Mouse (Mus musculus): ENCODE results near the gene Gpr18. TPM values are rescaled to one million over a fixed set of nuclear protein-coding genes. Genes with fewer than 3 reads are reported as not detected.

The Gpr18 gene
- polyA plus RNA-seq, 1 experiment: 0.26 TPM

GRCm38 (mm10) chr14:121898509-121898908 is 17.1 kb downstream of the Gpr18 start:
- TF ChIP-seq CTCF (IDR thresholded peaks at IDR 0.05; ENCODE audit: control insufficient read depth, insufficient read depth, insufficient replicate concordance, low read depth, low read length): no peak
- TF ChIP-seq POLR2A (IDR thresholded peaks at IDR 0.05; ENCODE audit: control insufficient read depth, low read depth, low read length): no peak
- Histone ChIP-seq H3K27ac (ENCODE audit: control insufficient read depth, insufficient read depth, low read depth, low read length) (no peak overlapping the region), H3K4me1 (ENCODE audit: control insufficient read depth, insufficient read depth, low read length) (peaks cover 5% of the 10 kb centered on the region), H3K36me3 (ENCODE audit: control insufficient read depth, insufficient read depth, low read length) (no peaks in the 10 kb centered on the region), H3K4me3 (ENCODE audit: control insufficient read depth, low read depth, low read length) (no peak overlapping the region), H3K27me3 (ENCODE audit: control insufficient read depth, insufficient read depth, low read length) (no peaks in the 10 kb centered on the region)

- H3K27me3 ChIP-seq (ENCODE audit: control insufficient read depth, insufficient read depth, low read length): no peaks in the 10 kb centered on the region
Measured at GRCm38 (mm10) chr14:121897773-121898172, 17.8 kb downstream of the Gpr18 start.

GRCm38 (mm10) chr14:121896126-121897090 is 19.2 kb downstream of the Gpr18 start:
- Histone ChIP-seq H3K27ac (ENCODE audit: control insufficient read depth, insufficient read depth, low read depth, low read length) (no peak overlapping the region), H3K4me3 (ENCODE audit: control insufficient read depth, low read depth, low read length) (no peak overlapping the region), H3K4me1 (ENCODE audit: control insufficient read depth, insufficient read depth, low read length) (no peaks in the 10 kb centered on the region), H3K36me3 (ENCODE audit: control insufficient read depth, insufficient read depth, low read length) (no peaks in the 10 kb centered on the region), H3K27me3 (ENCODE audit: control insufficient read depth, insufficient read depth, low read length) (no peaks in the 10 kb centered on the region)
- TF ChIP-seq POLR2A (IDR thresholded peaks at IDR 0.05; ENCODE audit: control insufficient read depth, low read depth, low read length): no peak
- no peak for TF ChIP-seq CTCF (IDR thresholded peaks at IDR 0.05; ENCODE audit: control insufficient read depth, insufficient read depth, insufficient replicate concordance, low read depth, low read length)

More at GRCm38 (mm10) chr14:121897773-121898172, 17.8 kb downstream of the Gpr18 start:
- no peaks in the 10 kb centered on the region for H3K4me1 ChIP-seq (ENCODE audit: control insufficient read depth, insufficient read depth, low read length)
- TF ChIP-seq CTCF (IDR thresholded peaks at IDR 0.05; ENCODE audit: control insufficient read depth, insufficient read depth, insufficient replicate concordance, low read depth, low read length) (no peak), POLR2A (IDR thresholded peaks at IDR 0.05; ENCODE audit: control insufficient read depth, low read depth, low read length) (no peak)
- H3K4me3 ChIP-seq (ENCODE audit: control insufficient read depth, low read depth, low read length): no peak overlapping the region
- H3K27ac ChIP-seq (ENCODE audit: control insufficient read depth, insufficient read depth, low read depth, low read length): no peak overlapping the region
- H3K36me3 ChIP-seq (ENCODE audit: control insufficient read depth, insufficient read depth, low read length): no peaks in the 10 kb centered on the region

GRCm38 (mm10) chr14:121895316-121895715 is 20.3 kb downstream of the Gpr18 start:
- H3K27ac ChIP-seq (ENCODE audit: control insufficient read depth, insufficient read depth, low read depth, low read length): no peak overlapping the region
- no peaks in the 10 kb centered on the region for H3K36me3 ChIP-seq (ENCODE audit: control insufficient read depth, insufficient read depth, low read length)
- no peaks in the 10 kb centered on the region for H3K4me1 ChIP-seq (ENCODE audit: control insufficient read depth, insufficient read depth, low read length)
- no peak overlapping the region for H3K4me3 ChIP-seq (ENCODE audit: control insufficient read depth, low read depth, low read length)
- no peak for TF ChIP-seq CTCF (IDR thresholded peaks at IDR 0.05; ENCODE audit: control insufficient read depth, insufficient read depth, insufficient replicate concordance, low read depth, low read length)
- no peak for TF ChIP-seq POLR2A (IDR thresholded peaks at IDR 0.05; ENCODE audit: control insufficient read depth, low read depth, low read length)
- H3K27me3 ChIP-seq (ENCODE audit: control insufficient read depth, insufficient read depth, low read length): no peaks in the 10 kb centered on the region

- no peak for TF ChIP-seq CTCF (IDR thresholded peaks at IDR 0.05; ENCODE audit: control insufficient read depth, insufficient read depth, insufficient replicate concordance, low read depth, low read length)
- TF ChIP-seq POLR2A (IDR thresholded peaks at IDR 0.05; ENCODE audit: control insufficient read depth, low read depth, low read length): no peak
- no peaks in the 10 kb centered on the region for H3K36me3 ChIP-seq (ENCODE audit: control insufficient read depth, insufficient read depth, low read length)
- no peaks in the 10 kb centered on the region for H3K4me1 ChIP-seq (ENCODE audit: control insufficient read depth, insufficient read depth, low read length)
- H3K27ac ChIP-seq (ENCODE audit: control insufficient read depth, insufficient read depth, low read depth, low read length): no peak overlapping the region
- no peaks in the 10 kb centered on the region for H3K27me3 ChIP-seq (ENCODE audit: control insufficient read depth, insufficient read depth, low read length)
- H3K4me3 ChIP-seq (ENCODE audit: control insufficient read depth, low read depth, low read length): no peak overlapping the region
Measured at GRCm38 (mm10) chr14:121894511-121895135, 21.0 kb downstream of the Gpr18 start.

- Histone ChIP-seq H3K27ac (ENCODE audit: control insufficient read depth, insufficient read depth, low read depth, low read length) (no peak overlapping the region), H3K36me3 (ENCODE audit: control insufficient read depth, insufficient read depth, low read length) (no peaks in the 10 kb centered on the region), H3K27me3 (ENCODE audit: control insufficient read depth, insufficient read depth, low read length) (no peaks in the 10 kb centered on the region), H3K4me1 (ENCODE audit: control insufficient read depth, insufficient read depth, low read length) (no peaks in the 10 kb centered on the region), H3K4me3 (ENCODE audit: control insufficient read depth, low read depth, low read length) (no peak overlapping the region)
- TF ChIP-seq CTCF (IDR thresholded peaks at IDR 0.05; ENCODE audit: control insufficient read depth, insufficient read depth, insufficient replicate concordance, low read depth, low read length) (no peak), POLR2A (IDR thresholded peaks at IDR 0.05; ENCODE audit: control insufficient read depth, low read depth, low read length) (no peak)
Measured at GRCm38 (mm10) chr14:121893747-121894146, 21.8 kb downstream of the Gpr18 start.

- TF ChIP-seq CTCF (IDR thresholded peaks at IDR 0.05; ENCODE audit: control insufficient read depth, insufficient read depth, insufficient replicate concordance, low read depth, low read length): no peak
- no peak for TF ChIP-seq POLR2A (IDR thresholded peaks at IDR 0.05; ENCODE audit: control insufficient read depth, low read depth, low read length)
- H3K36me3 ChIP-seq (ENCODE audit: control insufficient read depth, insufficient read depth, low read length): no peaks in the 10 kb centered on the region
- H3K4me1 ChIP-seq (ENCODE audit: control insufficient read depth, insufficient read depth, low read length): peaks cover 2% of the 10 kb centered on the region
- no peak overlapping the region for H3K4me3 ChIP-seq (ENCODE audit: control insufficient read depth, low read depth, low read length)
- H3K27me3 ChIP-seq (ENCODE audit: control insufficient read depth, insufficient read depth, low read length): no peaks in the 10 kb centered on the region
- H3K27ac ChIP-seq (ENCODE audit: control insufficient read depth, insufficient read depth, low read depth, low read length): no peak overlapping the region
Measured at GRCm38 (mm10) chr14:121884150-121884797, 31.3 kb downstream of the Gpr18 start.

All from testis, adult 2 months (tissue).